Mouse (Mus musculus): ENCODE measurements around the gene Il21.

The Il21 gene

DNA sequence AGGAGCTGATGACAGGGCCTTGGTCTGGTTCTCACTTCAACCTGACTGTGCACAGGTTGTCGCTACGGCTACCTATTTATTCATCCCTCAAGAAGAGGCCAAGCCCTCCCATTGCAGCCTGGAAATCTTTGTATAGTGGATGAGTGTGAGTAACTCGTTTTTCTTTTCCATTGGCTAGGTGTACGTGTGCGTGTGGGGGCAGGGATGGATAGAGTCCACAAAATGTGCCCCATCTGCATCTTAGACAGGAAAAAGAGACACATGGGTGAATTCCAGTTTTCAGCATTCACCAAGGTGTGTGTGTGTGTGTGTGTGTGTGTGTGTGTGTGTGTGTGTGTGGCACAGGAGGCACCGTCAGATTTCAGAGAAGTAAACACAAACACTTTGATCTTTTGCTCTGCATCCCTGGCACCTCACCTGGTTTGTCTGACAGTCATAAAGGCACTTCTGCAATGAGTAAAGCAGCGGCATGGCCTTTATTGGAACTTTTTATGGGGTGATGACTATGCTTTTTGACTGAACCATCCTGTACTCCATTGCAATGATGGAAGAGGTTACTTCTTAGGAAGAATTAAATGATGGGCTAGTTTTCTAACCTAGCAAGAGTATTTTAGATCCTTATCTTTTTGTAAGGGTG is at the start of gene Il21:
Gene Il21, minus strand, starts transcription at position 51 of the 637 bp plus-strand sequence.
- DNase-seq, result no peak

DNA sequence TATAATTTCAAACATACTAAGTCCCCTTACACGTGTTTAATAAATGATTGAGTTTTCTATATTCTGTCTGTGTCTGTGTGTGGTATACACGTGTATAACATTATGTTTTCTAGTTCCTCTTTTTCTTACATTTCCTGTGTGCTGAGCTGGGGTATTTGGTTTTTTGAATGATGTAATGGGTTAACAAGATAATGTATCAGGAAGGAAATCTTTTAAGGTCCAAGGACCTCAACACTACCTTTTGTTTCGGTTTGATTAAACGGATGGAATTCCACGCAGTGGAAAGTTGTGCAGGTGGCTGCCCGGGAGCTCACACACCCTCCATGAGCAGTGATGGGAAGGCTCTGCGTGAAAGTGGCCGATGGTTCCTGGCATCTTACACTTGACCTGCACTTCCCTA is 48.4 kb upstream of the Il21 start:
- DNase-seq, result no peak

DNA sequence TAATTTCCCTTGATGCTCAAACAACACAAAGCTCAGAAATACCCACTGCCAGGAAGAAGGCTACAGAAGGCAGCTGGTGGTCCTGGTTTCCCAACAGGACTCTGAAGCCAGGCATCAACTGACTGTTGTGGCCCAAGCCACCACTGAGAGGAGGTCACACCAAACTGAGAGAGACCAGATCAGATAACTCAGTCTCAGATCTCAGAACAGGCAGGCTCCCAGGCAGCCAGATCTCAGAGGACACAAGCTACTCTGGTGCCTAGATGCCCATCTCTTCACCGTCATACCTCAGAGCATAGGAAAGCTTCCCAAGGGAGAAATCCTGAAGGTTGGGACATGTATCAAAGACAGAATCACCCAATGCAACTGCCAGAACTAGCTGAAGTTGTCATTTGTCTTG is 47.8 kb upstream of the Il21 start:
- no peak for DNase-seq

- no peak for DNase-seq
These were observed 42.2 kb upstream of the Il21 start for GRCm38 (mm10) chr3:37274661-37275060.

DNA sequence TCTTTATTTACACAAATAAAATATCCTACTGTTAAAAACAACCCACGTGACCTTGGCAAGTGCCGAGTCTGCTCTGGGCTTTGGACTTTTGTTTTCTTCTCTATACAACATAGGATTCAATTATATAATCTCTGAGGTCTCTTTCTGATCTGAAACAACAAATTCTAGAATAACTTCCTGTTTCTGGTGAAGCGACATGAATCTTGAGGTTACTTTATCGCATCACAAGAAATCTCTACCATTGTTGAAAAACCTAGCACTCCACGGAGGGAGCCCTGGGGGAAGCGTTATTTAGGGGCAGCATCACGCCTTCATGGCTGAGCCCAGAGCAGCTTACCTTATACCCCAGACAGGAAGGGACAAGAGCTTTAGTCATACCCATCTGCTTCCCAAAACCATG is 40.7 kb upstream of the Il21 start:
- no peak for DNase-seq

DNA sequence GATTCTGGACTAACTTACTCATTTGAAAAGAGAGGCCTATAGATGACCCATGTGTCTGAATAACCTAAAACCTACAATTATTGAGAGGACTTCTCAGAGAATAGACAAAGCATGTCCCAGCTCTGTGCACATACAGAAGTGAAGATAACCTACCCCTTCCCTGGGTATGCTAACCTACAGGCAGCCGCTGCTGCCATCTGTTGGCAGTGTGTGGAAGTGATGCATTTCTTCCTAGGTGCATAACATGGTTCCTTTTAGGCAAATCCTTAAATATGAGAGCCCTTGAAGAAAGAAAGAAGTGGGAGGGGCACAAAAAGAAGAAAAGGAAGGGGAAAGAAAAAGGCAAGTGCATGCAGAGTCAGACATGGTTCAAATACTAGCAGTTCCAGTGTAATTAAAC is 38.8 kb upstream of the Il21 start:
- DNase-seq, result peak; percentile 13

DNA sequence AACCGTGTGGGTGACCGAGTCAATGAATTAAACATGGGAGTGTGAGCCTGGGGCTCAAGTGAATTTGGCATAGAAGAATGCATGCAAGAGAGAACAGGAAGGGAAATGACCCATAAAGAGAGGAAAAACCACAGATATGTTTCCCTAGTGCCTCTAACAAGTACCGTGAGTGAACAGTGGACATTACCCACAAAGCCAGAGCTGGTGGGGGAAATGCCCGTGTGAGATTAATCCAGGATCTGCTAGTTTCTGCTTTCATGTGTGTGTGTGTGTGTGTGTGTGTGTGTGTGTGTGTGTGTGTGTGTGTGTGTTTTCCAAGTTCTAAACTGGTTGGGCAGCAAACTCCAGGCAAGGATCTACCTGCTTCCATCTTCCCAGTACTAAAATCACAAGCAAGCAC is 37.5 kb upstream of the Il21 start:
- DNase-seq, result peak; percentile 36

DNA sequence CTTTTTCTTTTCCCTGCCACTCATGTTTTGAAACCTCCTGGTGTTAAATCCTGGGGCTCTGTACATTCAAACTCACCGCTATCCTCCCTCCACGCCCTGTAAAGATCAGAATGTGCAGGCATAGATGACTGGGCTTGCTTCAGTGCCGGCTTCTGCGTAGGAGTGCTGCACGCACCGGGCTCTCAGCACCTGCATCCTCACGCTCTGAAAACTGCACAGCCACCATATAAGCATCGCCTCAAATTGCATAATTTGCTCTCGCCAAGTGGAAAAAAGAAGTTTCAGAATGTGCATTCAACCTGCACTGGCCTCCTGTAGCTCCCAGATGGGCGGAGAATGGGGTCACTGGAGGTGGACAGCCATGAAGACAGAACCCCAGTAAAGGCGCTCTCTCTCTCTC is 35.9 kb upstream of the Il21 start:
- no peak for DNase-seq

DNA sequence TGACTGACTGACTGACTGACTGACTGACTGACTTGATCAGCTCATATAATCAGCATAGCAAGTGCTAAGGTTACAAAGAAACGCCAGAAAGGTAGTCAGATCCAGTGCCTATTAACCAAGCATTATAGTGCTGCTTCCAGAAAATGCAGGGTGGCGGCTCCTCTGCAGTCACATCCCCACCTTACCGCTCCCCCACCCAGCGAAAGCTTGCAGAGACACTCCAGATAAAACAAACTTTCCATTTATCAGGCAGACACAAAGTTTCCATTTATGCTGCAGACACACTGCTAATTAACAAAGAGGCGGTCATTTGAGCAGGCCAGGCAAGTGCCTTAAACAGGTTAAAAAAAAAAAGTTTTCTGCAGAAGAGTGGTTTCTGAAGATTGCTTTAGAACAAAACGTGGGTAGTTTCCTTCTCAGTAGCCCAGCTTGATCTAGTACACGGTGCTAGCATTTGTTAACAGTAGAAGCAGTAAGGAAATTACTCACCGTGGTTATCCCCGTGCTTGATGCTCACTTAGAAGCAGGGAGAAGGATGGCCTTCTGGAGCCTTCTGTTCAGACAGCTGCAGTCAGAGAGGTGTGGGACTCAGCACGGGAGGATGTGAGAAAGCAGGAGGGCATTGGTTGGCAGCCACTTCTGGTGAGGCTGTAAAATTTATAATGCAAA is 27.0 kb upstream of the Il21 start:
- no peak for DNase-seq

GRCm38 (mm10) chr3:37257776-37258175 is 25.3 kb upstream of the Il21 start:
- DNase-seq, result no peak

GRCm38 (mm10) chr3:37250967-37251366 is 18.5 kb upstream of the Il21 start:
- no peak for DNase-seq

GRCm38 (mm10) chr3:37235025-37235424 is 2.6 kb upstream of the Il21 start:
- DNase-seq, result no peak

DNA sequence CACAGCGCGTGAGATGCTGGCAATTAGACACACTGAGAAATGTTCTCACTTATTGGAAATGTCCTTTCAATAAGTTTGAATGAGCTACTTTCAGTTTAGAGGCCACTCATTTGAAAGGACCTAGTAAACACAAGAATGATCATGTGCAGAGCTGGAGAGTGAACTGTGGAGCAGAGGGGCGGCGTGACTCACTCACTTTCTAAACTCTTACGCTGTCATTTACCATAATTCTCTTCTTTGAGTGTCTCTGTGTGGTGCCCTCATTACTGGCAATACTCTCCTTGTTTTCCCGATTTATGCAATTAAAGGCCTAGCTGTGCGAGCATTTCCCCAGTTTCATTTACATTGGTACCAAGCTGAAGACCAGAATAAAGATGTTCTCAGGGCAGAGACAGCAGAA is 1.3 kb downstream of the Il21 start:
- DNase-seq, result no peak

DNA sequence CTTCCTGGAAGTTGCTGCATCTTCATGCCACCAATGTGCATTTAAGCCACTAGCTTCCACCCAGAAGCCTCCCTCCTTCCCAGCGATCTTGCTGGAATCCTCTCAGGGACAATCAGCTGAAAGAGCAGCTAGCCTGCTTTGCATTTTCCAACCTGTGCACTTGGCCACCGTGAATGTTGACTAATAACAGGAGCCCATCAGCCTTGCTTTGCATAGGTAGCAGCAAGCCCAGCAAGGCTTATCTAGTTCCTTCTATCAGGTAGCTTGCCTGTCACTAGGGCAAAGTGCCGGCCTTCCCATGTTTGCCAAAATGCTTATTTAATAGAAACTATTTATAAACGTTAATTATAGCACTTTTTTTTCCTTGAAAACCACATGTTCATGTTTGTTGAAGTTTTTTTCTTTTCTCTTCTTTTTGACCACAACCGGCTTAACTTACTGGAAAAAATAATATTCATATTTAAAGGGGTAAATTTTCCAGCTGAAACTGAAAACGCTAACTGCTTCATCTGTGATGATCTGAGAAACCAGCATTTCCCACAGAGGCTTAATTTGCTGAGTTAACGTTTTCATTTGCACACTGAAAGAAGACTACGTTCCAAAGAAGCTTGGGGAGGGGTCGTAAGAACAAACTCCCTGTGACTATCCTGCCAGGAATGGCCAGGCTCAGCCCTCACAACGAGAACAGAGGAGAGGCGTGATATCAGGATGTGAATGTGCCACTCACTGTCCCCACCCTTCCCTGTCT is 3.2 kb downstream of the Il21 start:
- DNase-seq, result no peak

GRCm38 (mm10) chr3:37225124-37225523 is 7.3 kb downstream of the Il21 start:
- DNase-seq, result no peak

DNA sequence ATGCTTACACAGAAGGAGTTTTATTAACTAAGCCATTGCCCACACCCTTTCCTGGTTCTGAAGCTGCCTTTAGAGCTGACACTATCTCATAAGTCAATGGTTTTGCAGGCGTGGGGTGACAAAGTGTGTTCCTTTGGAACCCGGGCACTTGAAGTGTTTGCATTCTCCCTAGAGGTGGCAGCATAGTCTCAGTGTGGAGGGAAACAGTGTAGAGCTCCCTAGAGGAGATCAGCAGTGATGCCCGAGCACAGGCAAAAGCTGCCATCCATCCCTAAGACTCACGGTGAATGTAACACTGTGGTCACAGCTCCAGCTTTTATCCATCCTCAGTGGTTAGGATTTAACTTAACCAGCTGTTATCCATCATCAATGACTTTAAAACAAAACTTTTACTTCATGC is 13.4 kb downstream of the Il21 start:
- DNase-seq, result no peak

- no peak for DNase-seq
These were observed 27.1 kb downstream of the Il21 start for GRCm38 (mm10) chr3:37205226-37205800.

DNA sequence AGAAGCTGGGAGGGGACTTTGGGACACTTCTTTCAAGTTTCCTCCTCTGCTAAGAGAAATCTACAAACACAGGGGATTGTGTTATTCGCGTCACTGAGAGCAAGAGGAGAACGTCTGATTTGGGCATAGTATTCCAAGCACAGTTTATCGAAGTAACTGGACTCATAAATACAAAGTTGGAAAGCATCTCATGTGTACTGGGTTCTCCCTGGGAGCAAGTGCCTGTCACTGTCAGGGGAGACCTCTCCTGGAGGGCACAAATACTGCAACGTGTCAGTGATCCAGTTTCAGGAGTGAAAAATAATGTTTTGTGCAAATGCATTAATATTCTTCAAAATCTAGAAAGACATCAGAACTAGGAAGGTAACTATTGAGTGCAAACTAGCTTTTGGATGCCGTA is 27.9 kb downstream of the Il21 start:
- no peak for DNase-seq

DNA sequence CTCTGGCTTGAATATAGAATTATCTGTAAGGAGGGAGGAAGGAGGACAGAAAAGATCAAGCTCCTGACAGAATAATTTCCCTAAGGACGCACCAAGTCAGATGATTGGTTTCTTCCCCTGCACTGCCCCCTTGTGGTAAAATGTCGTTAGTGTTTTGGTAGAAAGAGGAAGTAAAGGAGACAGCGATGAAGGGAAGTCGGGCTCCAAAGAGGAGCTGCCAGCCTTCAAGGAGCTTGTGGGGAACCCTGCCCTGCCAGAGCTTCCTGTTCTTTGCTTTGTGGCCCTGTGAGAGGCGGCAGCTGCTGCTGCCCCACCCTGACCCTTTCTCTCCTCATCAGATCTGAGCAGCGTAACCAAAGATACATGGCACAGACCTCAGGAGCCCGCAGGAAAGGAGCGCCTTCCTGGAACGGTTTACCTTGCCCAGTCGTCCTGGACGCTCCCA is 28.4 kb downstream of the Il21 start:
- peak; percentile 53 for DNase-seq

DNA sequence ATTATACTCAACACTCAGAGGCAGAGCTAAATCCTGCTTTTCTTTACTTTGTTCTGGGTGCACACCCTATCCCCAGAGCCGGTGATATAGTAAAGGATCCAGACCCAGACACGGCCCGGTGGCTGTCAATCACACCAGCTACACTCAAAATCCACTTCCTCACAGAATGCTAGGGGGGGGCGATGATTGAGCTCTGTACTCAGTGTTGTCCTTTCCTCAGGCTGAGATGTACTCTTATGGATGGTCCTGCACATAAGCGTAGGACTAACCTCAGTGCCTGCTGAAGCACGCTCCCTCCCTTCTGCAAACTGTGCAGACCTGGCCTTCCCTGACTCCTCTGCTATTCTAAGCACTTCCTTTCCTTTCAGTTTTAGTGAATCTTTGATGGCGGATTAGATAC is 29.6 kb downstream of the Il21 start:
- DNase-seq, result no peak

DNA sequence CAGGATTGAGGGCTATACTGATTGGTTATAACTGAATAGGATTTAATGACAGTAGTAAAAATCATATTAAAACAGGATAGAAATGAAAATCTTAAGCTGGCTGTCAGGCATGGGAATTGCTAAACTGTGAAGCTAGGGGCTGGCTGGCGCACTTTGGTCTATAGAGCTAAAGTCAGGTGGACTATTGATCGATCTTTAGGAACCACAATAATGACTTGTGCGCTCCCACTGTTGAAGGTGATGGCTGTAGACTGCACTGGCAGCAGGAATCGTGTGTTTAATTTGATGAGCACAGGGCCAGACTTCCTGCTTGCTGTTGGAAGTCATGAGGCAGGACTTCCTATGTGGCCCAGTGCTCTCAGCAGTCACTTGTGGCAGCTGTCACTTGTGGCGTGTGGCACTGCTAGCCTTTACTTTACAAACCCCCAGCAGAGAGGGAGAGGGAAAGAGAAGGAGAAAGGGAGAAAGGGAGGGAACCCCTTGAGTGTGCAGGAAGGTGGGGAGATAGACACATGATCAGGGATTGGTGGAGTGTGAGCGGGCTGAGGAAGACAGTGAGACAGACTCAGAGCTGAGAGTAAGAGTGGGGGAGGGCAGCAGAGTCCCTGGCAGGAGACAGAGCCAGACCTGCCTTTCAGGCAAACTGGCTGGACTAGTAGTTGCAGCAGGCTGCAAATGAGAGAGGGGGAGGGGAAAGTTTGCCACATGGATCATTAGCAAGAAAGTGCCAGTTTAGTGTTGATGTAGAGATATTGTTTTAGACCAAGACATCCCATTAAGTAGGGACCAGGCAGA is 31.1 kb downstream of the Il21 start:
- DNase-seq, result no peak

- no peak for DNase-seq
These were observed 34.1 kb downstream of the Il21 start for GRCm38 (mm10) chr3:37198302-37198701.

- no peak for DNase-seq
These were observed 40.5 kb downstream of the Il21 start for GRCm38 (mm10) chr3:37191953-37192352.

Measured in kidney, adult 11 months (tissue).